Mouse (Mus musculus) CD4-positive, CD25-positive, alpha-beta regulatory T cell, adult 4 months (primary cell): Measurements from ENCODE around the gene Aga. TPM values are rescaled to one million over a fixed set of nuclear protein-coding genes. Genes with fewer than 3 reads are reported as not detected.
"Not testable (repeated sequence)": the region's sequence is repeated elsewhere in the genome, so short reads cannot be mapped to it uniquely, and the experiment has no call there.

Experiments
- ATAC-seq: one replicate; pipeline ENCODE4 v1.8.0; 2017
- polyA plus RNA-seq, 2 experiments: library from polyadenylated mRNA; unstranded; fragments of 100-300 nt; shearing (Covaris generic); gene quantifications; one replicate each; pipeline ENCODE4 v1.2.1; 2017

The Aga gene
- 10 to 100 TPM; 45.9 to 50.7 TPM for polyA plus RNA-seq

DNA sequence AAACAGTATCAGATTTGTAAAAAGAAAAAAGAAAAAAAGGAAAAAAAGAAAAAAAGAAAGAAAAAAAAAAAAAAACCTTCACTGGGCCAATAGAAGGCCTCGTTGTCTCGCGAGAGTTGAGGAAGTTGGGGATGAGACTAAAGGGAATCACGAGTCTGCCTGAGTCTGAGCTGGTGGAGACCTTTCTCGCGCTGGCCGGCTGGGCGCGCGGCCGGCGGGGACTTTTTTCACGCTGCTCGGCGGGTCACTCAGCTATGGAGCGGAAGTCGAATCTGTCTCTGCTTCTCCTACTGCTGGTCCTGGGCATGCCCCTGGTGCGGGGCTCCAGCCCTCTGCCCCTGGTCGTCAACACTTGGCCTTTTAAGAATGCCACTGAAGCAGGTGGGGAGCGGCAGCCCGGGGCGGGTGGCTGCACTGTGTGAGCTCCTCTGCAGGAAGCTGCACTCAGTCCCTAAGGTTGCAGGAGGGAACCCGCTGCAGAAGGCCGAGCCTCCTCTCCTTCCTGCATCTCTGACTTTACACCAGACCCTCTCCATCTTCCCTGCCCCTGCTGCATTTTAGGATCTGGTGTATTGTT, at the start of gene Aga:
Aga (plus strand) TSS at position 177 of the 577 bp plus-strand sequence.
- peak; percentile 96 for ATAC-seq

- no peak for ATAC-seq
Observed at GRCm38 (mm10) chr8:53489063-53489462, 22.5 kb upstream of the Aga start.

DNA sequence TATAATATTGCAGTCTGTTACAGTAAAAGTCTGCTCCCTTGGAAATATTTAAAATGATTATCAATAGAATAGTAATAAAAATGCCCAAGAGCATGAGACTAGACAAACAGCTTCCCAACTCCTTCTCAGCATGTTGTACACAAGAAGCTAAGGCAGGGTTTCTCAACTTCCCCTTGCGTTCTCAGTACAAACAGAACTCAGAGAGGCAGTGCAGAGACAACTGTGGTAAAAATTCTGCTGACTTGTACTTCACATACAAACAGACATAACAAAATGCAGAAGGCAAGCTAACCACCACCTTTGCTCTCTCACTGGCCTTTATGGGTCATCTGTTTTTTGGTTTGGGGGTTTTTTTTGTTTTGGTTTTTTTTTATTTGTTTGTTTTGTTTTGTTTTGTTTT, 15.3 kb upstream of the Aga start:
- no peak for ATAC-seq

DNA sequence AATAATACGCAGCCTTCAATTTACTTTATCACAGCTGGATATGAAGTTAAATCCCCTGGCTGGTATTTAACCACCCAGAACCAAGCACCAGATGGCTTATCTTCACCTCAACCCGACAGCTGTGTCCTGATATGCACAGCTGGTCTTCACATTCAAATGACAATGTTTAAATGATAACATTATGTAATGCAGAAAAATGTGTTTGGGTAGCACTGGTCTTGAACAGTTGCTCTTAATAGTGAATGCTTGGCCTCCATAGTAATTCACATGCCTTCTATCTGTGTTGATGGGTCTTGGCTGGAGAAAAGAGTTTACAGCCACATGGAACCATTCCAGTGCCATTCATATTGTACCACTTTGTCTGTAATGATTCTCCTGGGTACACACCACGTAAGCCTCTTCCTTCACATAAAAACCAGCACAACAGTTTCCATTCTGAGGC, 14.6 kb upstream of the Aga start:
- ATAC-seq = no peak

DNA sequence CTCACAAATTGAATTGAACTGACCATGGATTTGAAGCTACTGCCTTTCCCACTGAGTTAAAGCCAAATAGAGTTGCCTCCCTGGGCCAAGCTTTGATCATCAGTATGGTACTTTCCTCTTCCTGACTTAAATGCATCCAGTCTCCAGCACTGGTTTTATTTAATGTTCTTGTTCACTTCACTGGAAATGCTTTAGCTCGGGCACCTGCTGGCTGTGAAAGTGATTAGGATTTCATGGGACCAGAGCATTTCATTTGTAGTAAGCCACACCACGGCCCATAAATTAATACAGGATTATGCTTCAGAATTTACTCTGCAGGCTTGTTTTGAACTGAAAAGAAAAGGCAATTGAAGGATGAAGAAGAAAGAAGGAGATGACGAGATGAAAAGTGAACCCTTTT, 26.5 kb downstream of the Aga start:
- not testable (repeated sequence) for ATAC-seq

GRCm38 (mm10) chr8:53539585-53539984, 28.1 kb downstream of the Aga start:
- no peak for ATAC-seq

GRCm38 (mm10) chr8:53562441-53563040, 51.0 kb downstream of the Aga start:
- no peak for ATAC-seq

- ATAC-seq = no peak
Observed at GRCm38 (mm10) chr8:53566223-53566622, 54.7 kb downstream of the Aga start.

Other genes starting within 250 kb of the Aga start
- gene Neil3, start 127.3 kb downstream of the Aga start, polyA plus RNA-seq = 1 to 10 TPM; 1.9 to 4.9 TPM